Mouse (Mus musculus) kidney, embryonic 16.5 days (tissue): ENCODE results near the gene Olfr95. TPM values are rescaled to one million over a fixed set of nuclear protein-coding genes. Genes with fewer than 3 reads are reported as not detected.
A peak's percentile ranks its signal among the peaks of the same experiment; 100 is the strongest.

Experiments used
- ATAC-seq: fragments of 200-750 bp; cut with Nextera tagmentation; 2 replicates; pipeline ENCODE4 v1.8.0; 2017; ENCODE audit warnings: moderate TSS enrichment; ENCODE audit not compliant: low FRiP score, low TSS enrichment
- H3K27ac ChIP-seq: fragments of 300-500 bp; sonication (generic); 2 replicates; pipeline ENCODE4 v1.5.1; 2014; ENCODE audit warnings: low read length
- H3K27me3 ChIP-seq: fragments of 300-500 bp; sonication (generic); 2 replicates; pipeline ENCODE4 v1.6.1; 2014; ENCODE audit warnings: low read length, control low read depth, mixed read lengths; ENCODE audit not compliant: insufficient read depth
- H3K36me3 ChIP-seq: fragments of 300-500 bp; sonication (generic); 2 replicates; pipeline ENCODE4 v1.6.1; 2014; ENCODE audit warnings: low read length, control low read depth, mixed read lengths; ENCODE audit not compliant: insufficient read depth
- H3K4me1 ChIP-seq: fragments of 300-500 bp; sonication (generic); 2 replicates; pipeline ENCODE4 v1.6.1; 2014; ENCODE audit warnings: low read length, control low read depth, mixed read lengths; ENCODE audit not compliant: insufficient read depth
- H3K4me2 ChIP-seq: fragments of 300-500 bp; sonication (generic); replicated peaks from 2 replicates; pipeline ENCODE4 v1.6.1; 2014; ENCODE audit warnings: low read depth, low read length
- H3K4me3 ChIP-seq: fragments of 300-500 bp; sonication (generic); 2 replicates; pipeline ENCODE4 v1.5.1; 2014; ENCODE audit warnings: mild to moderate bottlenecking, low read length
- H3K9ac ChIP-seq: fragments of 300-500 bp; sonication (generic); replicated peaks from 2 replicates; pipeline ENCODE4 v1.6.1; 2014; ENCODE audit warnings: low read length
- H3K9me3 ChIP-seq: fragments of 300-500 bp; sonication (generic); 2 replicates; pipeline ENCODE4 v1.6.1; 2016; ENCODE audit warnings: low read length, control low read depth
- WGBS: fragments of 180-500 bp; shearing (Covaris S2); extraction: QIAGEN DNeasy Blood & Tissue Kit; methylation state at CpG from one replicate; pipeline ENCODE4 v1.1.7; 2014; 5-methylcytosine and 5-hydroxymethylcytosine counted together
- polyA plus RNA-seq: library from polyadenylated mRNA; unstranded; fragments of >200 nt; fragmentation: Nextera tagmentation; extraction: Ambion mirVana; gene quantifications from 2 replicates; pipeline ENCODE4 v1.2.1, GENCODE M21; 2015

The Olfr95 gene
- polyA plus RNA-seq, 1 experiment from 2014 or later, result not detected

DNA sequence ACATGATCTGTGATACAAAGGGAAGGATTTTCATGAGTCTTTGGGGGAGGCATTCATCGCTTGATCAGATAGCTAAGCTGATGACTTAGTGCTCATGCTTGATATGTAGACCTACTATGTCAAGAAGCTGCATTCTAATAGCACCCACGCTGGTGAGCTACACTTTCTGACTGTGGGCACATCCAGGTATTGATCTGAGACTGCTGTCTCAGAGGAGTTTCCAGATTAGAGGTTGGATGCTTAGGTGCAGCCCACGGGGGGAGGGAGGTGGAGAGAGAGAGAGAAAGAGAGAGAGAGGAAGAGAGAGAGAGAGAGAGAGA, 9.0 kb downstream of the Olfr95 start:
- peaks cover 4% of the 10 kb centered on the region; the same call in 1 of the 2 replicates for H3K27me3 ChIP-seq
- WGBS, result 36% methylated on average over 3 of the region's 3 CpGs
- H3K36me3 ChIP-seq, result no peaks in the 10 kb centered on the region
- H3K4me3 ChIP-seq, result no peak overlapping the region
- no peak overlapping the region for H3K9ac ChIP-seq
- no peaks in the 10 kb centered on the region for H3K9me3 ChIP-seq
- H3K27ac ChIP-seq, result no peak overlapping the region
- H3K4me2 ChIP-seq, result no peak overlapping the region
- no peaks in the 10 kb centered on the region for H3K4me1 ChIP-seq
- ATAC-seq, result no peak

DNA sequence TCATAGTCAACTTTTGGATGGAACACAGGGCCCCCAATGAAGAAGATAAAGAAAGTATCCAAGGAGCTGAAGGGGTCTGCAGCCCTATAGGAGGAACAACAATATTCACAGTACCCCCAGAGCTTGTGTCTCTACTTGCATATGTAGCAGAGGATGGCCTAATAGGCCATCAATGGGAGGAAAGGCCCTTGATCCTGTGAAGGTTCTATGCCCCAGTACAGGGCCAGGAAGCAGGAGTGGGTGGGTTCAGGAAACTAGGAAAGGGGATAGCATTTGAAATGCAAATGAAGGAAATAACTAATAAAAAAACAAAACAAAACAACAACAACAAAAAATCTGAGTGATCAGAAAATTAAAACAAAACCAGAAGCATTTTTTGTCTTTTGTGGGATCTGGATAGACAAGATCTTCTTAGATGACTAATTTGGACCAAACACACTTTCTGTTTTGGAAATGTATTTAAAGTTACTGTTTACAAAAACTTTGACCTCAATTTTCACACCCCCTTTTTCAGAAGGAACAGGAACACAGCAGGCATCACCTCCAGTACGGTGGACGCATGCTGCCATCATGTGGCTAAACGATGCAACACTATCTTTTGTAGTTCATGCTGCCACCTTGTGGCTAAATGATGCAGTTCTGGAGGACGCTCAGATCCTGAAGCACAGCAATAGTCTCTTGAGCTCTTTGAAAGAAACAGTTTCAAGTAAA, 9.6 kb downstream of the Olfr95 start:
- Histone ChIP-seq H3K4me2 (no peak overlapping the region), H3K9me3 (no peaks in the 10 kb centered on the region), H3K4me3 (no peak overlapping the region), H3K27me3 (peaks cover 9% of the 10 kb centered on the region), H3K4me1 (no peaks in the 10 kb centered on the region), H3K27ac (no peak overlapping the region), H3K36me3 (no peaks in the 10 kb centered on the region), H3K9ac (no peak overlapping the region)
- ATAC-seq, result peak; percentile 85; the same call in 1 of the 2 replicates
- 0% methylated on average over 4 of the region's 4 CpGs for WGBS

DNA sequence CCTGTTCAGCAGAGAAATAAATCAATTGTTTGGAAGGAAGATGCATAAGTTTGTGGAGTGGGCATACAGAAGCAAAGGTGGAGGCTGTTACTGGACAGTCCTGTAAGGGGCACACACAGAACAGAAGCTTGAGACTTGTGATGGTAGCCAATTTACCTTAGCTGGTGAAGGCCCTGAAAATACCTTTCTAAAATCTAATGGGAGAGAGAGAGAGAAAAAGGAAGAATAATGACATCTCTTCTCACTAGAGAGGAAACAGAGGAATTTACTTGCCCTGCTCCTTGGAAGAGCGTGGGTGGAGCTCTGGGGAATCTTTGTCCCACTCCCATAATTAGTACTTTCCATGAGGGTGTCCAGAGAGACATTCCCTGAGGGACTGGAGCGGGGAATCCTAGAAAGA, 12.0 kb downstream of the Olfr95 start, which contains the start of gene Olfr94:
TSS of gene Olfr94 (minus strand) at position 101 of the 400 bp plus-strand sequence.
- WGBS, result 74% methylated on average over 2 of the region's 2 CpGs
- no peak within 1 kb of the TSS for H3K27ac ChIP-seq

DNA sequence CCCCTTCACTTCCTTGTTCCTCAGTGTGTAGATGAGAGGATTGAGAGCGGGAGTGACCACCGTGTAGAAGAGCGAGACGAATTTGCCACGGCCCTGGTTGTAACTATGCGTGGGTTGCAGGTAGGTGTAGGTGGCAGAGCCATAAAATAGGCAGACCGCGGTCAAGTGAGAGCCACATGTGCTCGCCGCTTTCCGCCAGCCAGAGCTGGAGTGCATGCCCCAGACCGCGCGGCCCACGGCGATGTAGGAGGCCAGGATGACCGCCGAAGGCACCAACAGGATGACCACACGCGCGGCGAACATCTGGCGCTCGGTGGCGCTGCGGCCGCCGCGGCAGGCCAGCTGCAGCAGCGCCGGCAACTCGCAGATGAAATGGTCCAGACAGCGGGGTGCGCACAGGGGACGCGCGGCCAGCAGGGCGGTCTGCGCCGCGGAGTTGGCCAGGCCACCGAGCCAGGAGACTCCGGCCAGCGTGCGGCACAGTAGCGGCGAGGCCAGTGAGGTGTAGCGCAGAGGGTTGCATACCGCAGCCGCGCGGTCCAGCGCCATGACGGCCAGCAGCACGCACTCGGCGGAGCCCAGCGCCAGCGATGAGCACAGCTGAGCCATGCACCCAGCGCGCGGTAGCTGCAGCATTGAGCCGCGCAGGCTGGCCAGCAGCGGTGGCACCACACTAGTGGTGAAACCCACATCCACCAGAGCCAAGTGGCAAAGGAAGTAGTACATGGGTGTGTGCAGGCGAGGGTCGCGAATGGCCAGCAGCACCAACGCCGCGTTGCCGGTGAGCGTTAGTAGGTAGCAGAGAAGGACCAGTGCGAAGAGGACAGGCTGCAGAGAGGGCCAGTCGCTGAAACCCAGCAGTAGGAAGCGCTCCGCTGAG, 15.8 kb downstream of the Olfr95 start:
- Histone ChIP-seq H3K4me2 (peak overlapping the region; percentile 89), H3K9ac (0 out of 2 replicates have a peak overlapping the region, but pooled peaks have one; percentile 10), H3K36me3 (no peaks in the 10 kb centered on the region), H3K27ac (no peak overlapping the region), H3K9me3 (no peaks in the 10 kb centered on the region), H3K4me1 (0 out of 2 replicates have a peak, but pooled peaks cover 4% of the 10 kb centered on the region), H3K4me3 (peak overlapping the region; percentile 53), H3K27me3 (peaks cover 45% of the 10 kb centered on the region)
- under 1% methylated on average over 76 of the region's 77 CpGs for WGBS
- peak; percentile 93 for ATAC-seq

More for the DNA sequence above, 12.0 kb downstream of the Olfr95 start, which contains the start of gene Olfr94:
- Histone ChIP-seq H3K27me3 (peaks cover 33% of the 10 kb centered on the region), H3K9me3 (no peaks in the 10 kb centered on the region), H3K4me3 (no peak within 1 kb of the TSS), H3K9ac (no peak within 1 kb of the TSS), H3K36me3 (no peaks in the 10 kb centered on the region), H3K4me1 (0 out of 2 replicates have a peak, but pooled peaks cover 4% of the 10 kb centered on the region), H3K4me2 (no peak within 1 kb of the TSS)
- no peak for ATAC-seq

GRCm38 (mm10) chr17:37194782-37195181, 18.1 kb downstream of the Olfr95 start:
- Histone ChIP-seq H3K9ac (no peak overlapping the region), H3K36me3 (no peaks in the 10 kb centered on the region), H3K27me3 (peaks cover 44% of the 10 kb centered on the region), H3K4me1 (0 out of 2 replicates have a peak, but pooled peaks cover 4% of the 10 kb centered on the region), H3K9me3 (no peaks in the 10 kb centered on the region), H3K27ac (no peak overlapping the region), H3K4me3 (no peak overlapping the region), H3K4me2 (no peak overlapping the region)
- no peak for ATAC-seq
- 87% methylated on average over 5 of the region's 5 CpGs for WGBS

GRCm38 (mm10) chr17:37193656-37194055, 19.3 kb downstream of the Olfr95 start, which contains the start of gene Ubd:
TSS of gene Ubd (plus strand) at chr17:37193892.
- Histone ChIP-seq H3K9ac (no peak within 1 kb of the TSS), H3K27ac (no peak within 1 kb of the TSS), H3K9me3 (no peaks in the 10 kb centered on the region), H3K36me3 (no peaks in the 10 kb centered on the region), H3K4me2 (no peak within 1 kb of the TSS), H3K4me3 (no peak within 1 kb of the TSS), H3K27me3 (peaks cover 39% of the 10 kb centered on the region), H3K4me1 (0 out of 2 replicates have a peak, but pooled peaks cover 4% of the 10 kb centered on the region)
- WGBS, result 93% methylated on average over 2 of the region's 2 CpGs
- no peak for ATAC-seq

GRCm38 (mm10) chr17:37193032-37193431, 19.9 kb downstream of the Olfr95 start:
- no peak overlapping the region for H3K9ac ChIP-seq
- H3K36me3 ChIP-seq, result no peaks in the 10 kb centered on the region
- H3K4me3 ChIP-seq, result no peak overlapping the region
- ATAC-seq, result no peak
- H3K27ac ChIP-seq, result no peak overlapping the region
- H3K27me3 ChIP-seq, result peaks cover 33% of the 10 kb centered on the region
- H3K4me1 ChIP-seq, result 0 out of 2 replicates have a peak, but pooled peaks cover 4% of the 10 kb centered on the region
- H3K4me2 ChIP-seq, result no peak overlapping the region
- no peaks in the 10 kb centered on the region for H3K9me3 ChIP-seq

GRCm38 (mm10) chr17:37190711-37191110, 22.2 kb downstream of the Olfr95 start:
- ATAC-seq, result no peak
- H3K27me3 ChIP-seq, result peaks cover 10% of the 10 kb centered on the region
- WGBS, result 43% methylated on average over 2 of the region's 2 CpGs
- H3K36me3 ChIP-seq, result no peaks in the 10 kb centered on the region
- H3K27ac ChIP-seq, result no peak overlapping the region
- H3K4me1 ChIP-seq, result no peaks in the 10 kb centered on the region
- H3K4me2 ChIP-seq, result no peak overlapping the region
- no peak overlapping the region for H3K4me3 ChIP-seq
- no peak overlapping the region for H3K9ac ChIP-seq
- H3K9me3 ChIP-seq, result no peaks in the 10 kb centered on the region

GRCm38 (mm10) chr17:37185474-37185873, 27.4 kb downstream of the Olfr95 start:
- H3K4me1 ChIP-seq, result no peaks in the 10 kb centered on the region
- no peaks in the 10 kb centered on the region for H3K9me3 ChIP-seq
- no peaks in the 10 kb centered on the region for H3K36me3 ChIP-seq
- H3K9ac ChIP-seq, result no peak overlapping the region
- ATAC-seq, result no peak
- H3K4me3 ChIP-seq, result no peak overlapping the region
- H3K27me3 ChIP-seq, result no peaks in the 10 kb centered on the region
- no peak overlapping the region for H3K27ac ChIP-seq
- no peak overlapping the region for H3K4me2 ChIP-seq
- WGBS, result 37% methylated on average over 6 of the region's 6 CpGs
